Mouse (Mus musculus) left cerebral cortex, adult 2 months (tissue): Measurements from ENCODE around the gene Uqcrq. TPM values are rescaled to one million over a fixed set of nuclear protein-coding genes. Genes with fewer than 3 reads are reported as not detected.

Experiments used
- DNase-seq, 2 experiments: peaks; one replicate each; pipeline ENCODE4 v3.0.0; 2021 to 2022; ENCODE audit warnings: low spot score in 2 of 2, mixed read lengths in 1 of 2; ENCODE audit errors: extremely low spot score in 1 of 2
- H3K27ac ChIP-seq: fragments of 200-600 bp; 2 replicates; pipeline ENCODE4 v1.8.1; 2022
- H3K4me3 ChIP-seq: fragments of 200-600 bp; 2 replicates; pipeline ENCODE4 v1.8.1; 2022
- CTCF ChIP-seq: fragments of 200-600 bp; IDR thresholded peaks from 2 replicates; pipeline ENCODE4 v1.8.1; 2022; ENCODE audit warnings: antibody characterized with exemption, mild to moderate bottlenecking, moderate library complexity
- intact Hi-C: fragments of 180-260 bp; cut with DNase I; formaldehyde crosslinking; loops from one replicate; pipeline ENCODE4 v1.15.1; 2025
- microRNA-seq, 2 experiments: library from miRNA; unstranded; fragments of <30 nt; microRNA quantifications; one replicate each; pipeline ENCODE4 v1.2.0; 2021
- total RNA-seq, 2 experiments: library from RNA; stranded (reverse); gene quantifications; 2 replicates each; pipeline ENCODE4 v1.2.3; 2021

The Uqcrq gene
- total RNA-seq, 2 experiments from 2014 or later: 388 to 436 TPM

GRCm38 (mm10) chr11:53383758-53384428, 46.7 kb downstream of the Uqcrq start:
- intact Hi-C loops: no loop called here
- no peak; the same call in 1 of the 2 replicates for TF ChIP-seq CTCF
- Histone ChIP-seq H3K27ac (no peak overlapping the region), H3K4me3 (no peak overlapping the region)
- DNase-seq: no peak

GRCm38 (mm10) chr11:53378918-53379317, 51.7 kb downstream of the Uqcrq start:
- intact Hi-C loops: no loop called here

More at GRCm38 (mm10) chr11:53378918-53379317, 51.7 kb downstream of the Uqcrq start:
- DNase-seq: no peak
- Histone ChIP-seq H3K27ac (no peak overlapping the region), H3K4me3 (no peak overlapping the region)
- TF ChIP-seq CTCF: no peak

Small RNAs within 50 kb of the gene (microRNA-seq; reads per million reads assigned to microRNA genes)
- gene Mir6920: 0 reads per million in 2 experiments

Other genes with a start within 250 kb of the Uqcrq start
- gene Hspa4, start 130.4 kb downstream of the Uqcrq start, total RNA-seq: 100 to 1,000 TPM; 171 to 189 TPM
- 10 to 100 TPM; 10.4 TPM for gene Zcchc10, start 106.2 kb downstream of the Uqcrq start, total RNA-seq
- gene Aff4, start 80.0 kb downstream of the Uqcrq start, total RNA-seq: 100 to 1,000 TPM; 187 to 201 TPM
- not detected for gene Leap2, start 7.7 kb downstream of the Uqcrq start, total RNA-seq
- 1 to 10 TPM in 1 of 2 experiments, under 1 TPM in 1; 0.89 to 1.1 TPM for gene Gdf9, start 192 bp upstream of the Uqcrq start, total RNA-seq
- under 1 TPM; 0.33 to 0.34 TPM for gene Gm10447, start 26.3 kb upstream of the Uqcrq start, total RNA-seq
- 1 to 10 TPM; 5.4 to 6.3 TPM for gene Shroom1, start 26.4 kb upstream of the Uqcrq start, total RNA-seq
- under 1 TPM in 1 of 2 experiments, not detected in 1; 0.84 TPM for gene Gm9837, start 39.6 kb upstream of the Uqcrq start, total RNA-seq
- gene Gm9945, start 49.3 kb upstream of the Uqcrq start, total RNA-seq: 1 to 10 TPM; 1.8 to 2.2 TPM
- gene Sowaha, start 49.4 kb upstream of the Uqcrq start, total RNA-seq: 10 to 100 TPM; 68.8 to 83.8 TPM
- gene Sept8, start 88.4 kb upstream of the Uqcrq start, total RNA-seq: 100 to 1,000 TPM; 304 to 314 TPM
- 100 to 1,000 TPM; 127 to 131 TPM for gene Kif3a, start 136.5 kb upstream of the Uqcrq start, total RNA-seq
- gene Il4, start 187.8 kb upstream of the Uqcrq start, total RNA-seq: not detected
- gene Il13, start 203.9 kb upstream of the Uqcrq start, total RNA-seq: not detected